Mouse (Mus musculus): Measurements from ENCODE around the gene Pappa. TPM values are rescaled to one million over a fixed set of nuclear protein-coding genes. Genes with fewer than 3 reads are reported as not detected.

Gene Pappa
- polyA plus RNA-seq, 1 experiment from 2014 or later = 1.7 TPM

DNA sequence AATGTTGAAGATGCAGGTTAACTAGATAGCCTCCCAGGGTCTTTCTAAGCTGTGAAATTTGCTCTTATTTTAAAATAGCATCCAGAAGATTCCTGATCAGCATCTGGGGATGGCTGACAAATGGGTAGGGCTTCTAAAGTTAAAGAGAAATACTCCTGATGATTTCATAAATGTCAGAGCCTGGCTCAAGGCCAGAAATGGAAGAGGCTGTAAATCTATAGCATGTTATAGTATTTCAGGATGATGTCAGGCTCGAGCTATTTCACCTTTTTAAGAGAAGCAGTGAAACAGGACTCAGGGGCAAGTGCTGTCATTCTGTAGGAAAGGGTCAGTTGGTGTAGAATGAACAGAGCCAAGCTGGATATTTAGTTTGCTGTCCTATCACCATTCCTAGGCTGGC lies 54.2 kb downstream of the Pappa start:
- Histone ChIP-seq H3K4me2 (replicated peaks) (no peak overlapping the region), H3K4me3 (no peak overlapping the region), H3K36me3 (no peaks in the 10 kb centered on the region), H3K27me3 (no peaks in the 10 kb centered on the region), H3K27ac (no peak overlapping the region), H3K4me1 (0 out of 2 replicates have a peak, but pooled peaks cover 4% of the 10 kb centered on the region), H3K9ac (no peak overlapping the region), H3K9me3 (no peaks in the 10 kb centered on the region)
- 36% methylated on average over 1 of the region's 1 CpGs for WGBS
- ATAC-seq (ENCODE audit: insufficient number of reproducible peaks, insufficient read depth, low FRiP score, low TSS enrichment) = no peak

DNA sequence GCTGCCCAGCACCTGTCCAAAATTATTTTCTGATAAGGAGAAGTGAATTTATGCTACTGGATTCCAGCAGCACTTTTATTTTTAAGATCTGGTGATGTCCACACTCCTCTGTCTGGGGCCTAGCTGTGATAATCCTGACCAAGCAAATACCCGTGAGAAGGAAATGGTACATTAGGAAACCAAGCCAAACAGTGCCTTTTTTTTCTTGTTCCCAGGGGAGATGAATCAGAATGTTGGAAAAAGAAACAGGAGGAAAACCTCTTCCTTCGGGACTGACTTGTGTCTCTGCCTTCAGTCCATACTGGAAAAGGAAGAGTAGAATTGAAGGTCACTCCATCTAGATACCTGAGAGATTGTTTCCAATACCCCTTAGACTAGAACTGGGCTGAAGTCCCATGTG lies 63.3 kb downstream of the Pappa start:
- H3K9ac ChIP-seq = no peak overlapping the region
- H3K27me3 ChIP-seq = no peaks in the 10 kb centered on the region
- no peaks in the 10 kb centered on the region for H3K9me3 ChIP-seq
- no peaks in the 10 kb centered on the region for H3K4me1 ChIP-seq
- H3K4me2 ChIP-seq (replicated peaks) = no peak overlapping the region
- no peaks in the 10 kb centered on the region for H3K36me3 ChIP-seq
- no peak for ATAC-seq (ENCODE audit: insufficient number of reproducible peaks, insufficient read depth, low FRiP score, low TSS enrichment)
- WGBS = 65% methylated on average over 2 of the region's 2 CpGs
- no peak overlapping the region for H3K27ac ChIP-seq
- H3K4me3 ChIP-seq = no peak overlapping the region

DNA sequence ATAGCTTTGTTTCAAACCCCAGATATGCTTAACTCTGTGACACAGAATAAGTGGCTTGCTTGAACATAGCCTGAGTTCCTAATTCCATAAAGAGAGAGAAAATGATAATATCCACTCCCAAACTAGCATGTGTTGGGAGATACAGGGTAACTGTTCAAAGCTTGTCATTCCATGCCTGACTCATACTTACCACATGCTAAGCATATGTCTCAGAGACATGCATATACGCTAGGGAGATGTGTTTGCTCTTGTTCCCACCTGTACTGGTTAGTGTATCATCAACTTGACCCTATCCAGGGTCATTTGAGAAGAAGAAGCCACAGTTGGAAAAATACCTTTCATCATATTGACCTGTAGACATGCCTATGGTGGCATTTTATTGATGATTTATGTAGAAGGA lies 63.7 kb downstream of the Pappa start:
- Histone ChIP-seq H3K27me3 (no peaks in the 10 kb centered on the region), H3K27ac (no peak overlapping the region), H3K9me3 (no peaks in the 10 kb centered on the region), H3K4me3 (no peak overlapping the region), H3K4me2 (replicated peaks) (no peak overlapping the region), H3K36me3 (no peaks in the 10 kb centered on the region), H3K4me1 (no peaks in the 10 kb centered on the region), H3K9ac (no peak overlapping the region)
- no peak for ATAC-seq (ENCODE audit: insufficient number of reproducible peaks, insufficient read depth, low FRiP score, low TSS enrichment)
- 86% methylated on average over 1 of the region's 1 CpGs for WGBS

DNA sequence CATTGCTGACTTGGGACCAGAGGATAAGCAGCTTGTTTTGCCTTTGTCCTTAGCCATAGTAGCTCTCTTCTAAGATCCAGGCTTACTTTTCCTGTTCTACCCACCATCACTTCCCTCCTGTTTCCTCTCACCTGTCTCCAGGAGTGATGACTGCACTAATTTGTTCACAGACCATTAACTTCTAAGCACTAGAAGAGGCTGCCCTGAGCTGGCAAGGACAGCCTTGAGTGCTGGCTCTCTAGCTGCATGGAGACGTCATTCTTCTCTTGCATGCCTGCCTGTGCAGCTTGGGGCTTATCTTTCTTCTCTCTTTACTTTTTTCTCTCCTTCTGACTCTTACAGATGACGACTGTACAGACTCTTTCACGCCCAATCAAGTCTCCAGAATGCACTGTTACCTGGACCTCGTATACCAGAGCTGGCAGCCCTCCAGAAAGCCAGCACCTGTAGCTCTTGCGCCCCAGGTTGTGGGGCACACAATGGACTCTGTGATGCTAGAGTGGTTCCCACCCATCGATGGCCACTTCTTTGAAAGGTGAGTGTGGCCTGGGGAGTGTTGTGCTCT lies 65.0 kb downstream of the Pappa start:
- H3K27ac ChIP-seq = no peak overlapping the region
- H3K36me3 ChIP-seq = no peaks in the 10 kb centered on the region
- no peak for ATAC-seq (ENCODE audit: insufficient number of reproducible peaks, insufficient read depth, low FRiP score, low TSS enrichment)
- H3K27me3 ChIP-seq = no peaks in the 10 kb centered on the region
- 0 out of 2 replicates have a peak, but pooled peaks cover 2% of the 10 kb centered on the region for H3K4me1 ChIP-seq
- no peak overlapping the region for H3K9ac ChIP-seq
- WGBS = 74% methylated on average over 6 of the region's 6 CpGs
- H3K4me3 ChIP-seq = no peak overlapping the region
- H3K9me3 ChIP-seq = no peaks in the 10 kb centered on the region
- no peak overlapping the region for H3K4me2 ChIP-seq (replicated peaks)

DNA sequence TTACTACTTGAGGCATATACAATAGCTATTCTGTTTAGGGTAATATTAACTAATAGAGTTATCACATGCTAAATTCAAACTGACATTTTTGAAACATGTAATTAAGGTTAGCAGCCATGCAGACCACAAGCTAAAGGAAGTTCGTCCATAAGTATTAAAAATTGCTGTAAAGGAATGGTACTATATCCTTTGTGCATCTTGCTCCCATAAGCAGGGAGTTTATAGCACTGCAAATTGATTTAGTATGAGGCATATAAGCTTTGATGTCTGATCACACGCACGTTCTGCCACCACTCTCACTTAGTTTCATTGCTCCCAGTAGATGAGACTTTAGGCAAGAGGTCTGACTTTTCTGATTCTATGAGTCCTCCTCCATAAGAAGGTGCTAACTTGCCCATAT lies 68.8 kb downstream of the Pappa start:
- H3K36me3 ChIP-seq = no peaks in the 10 kb centered on the region
- H3K9me3 ChIP-seq = no peaks in the 10 kb centered on the region
- no peak overlapping the region for H3K27ac ChIP-seq
- no peak overlapping the region for H3K4me2 ChIP-seq (replicated peaks)
- H3K27me3 ChIP-seq = no peaks in the 10 kb centered on the region
- ATAC-seq (ENCODE audit: insufficient number of reproducible peaks, insufficient read depth, low FRiP score, low TSS enrichment) = no peak
- WGBS = 48% methylated on average over 3 of the region's 3 CpGs
- no peak overlapping the region for H3K9ac ChIP-seq
- H3K4me3 ChIP-seq = no peak overlapping the region
- 0 out of 2 replicates have a peak, but pooled peaks cover 2% of the 10 kb centered on the region for H3K4me1 ChIP-seq

DNA sequence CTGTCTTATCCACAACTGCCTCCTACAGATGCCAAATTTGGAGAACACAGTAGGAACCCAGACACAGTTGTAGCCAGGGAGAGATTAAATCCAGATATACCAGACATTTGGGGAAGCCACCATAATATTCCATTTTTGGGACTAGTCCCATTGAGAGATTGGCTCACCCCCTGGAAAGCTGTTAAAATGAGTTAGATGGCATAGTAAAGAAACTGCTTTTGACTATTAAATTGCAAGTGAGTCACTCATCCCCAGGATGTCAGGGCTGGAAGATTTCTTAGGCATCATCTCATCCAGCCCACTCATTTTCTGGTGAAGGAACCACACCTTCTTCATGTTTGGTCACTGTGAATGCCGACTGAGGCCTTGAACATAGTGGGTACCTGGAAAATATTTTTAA lies 72.0 kb downstream of the Pappa start:
- H3K27me3 ChIP-seq = no peaks in the 10 kb centered on the region
- H3K9ac ChIP-seq = no peak overlapping the region
- 0 out of 2 replicates have a peak, but pooled peaks cover 2% of the 10 kb centered on the region for H3K4me1 ChIP-seq
- WGBS = 94% methylated on average over 1 of the region's 1 CpGs
- no peaks in the 10 kb centered on the region for H3K36me3 ChIP-seq
- H3K9me3 ChIP-seq = no peaks in the 10 kb centered on the region
- ATAC-seq (ENCODE audit: insufficient number of reproducible peaks, insufficient read depth, low FRiP score, low TSS enrichment) = no peak
- H3K27ac ChIP-seq = no peak overlapping the region
- no peak overlapping the region for H3K4me2 ChIP-seq (replicated peaks)
- no peak overlapping the region for H3K4me3 ChIP-seq

DNA sequence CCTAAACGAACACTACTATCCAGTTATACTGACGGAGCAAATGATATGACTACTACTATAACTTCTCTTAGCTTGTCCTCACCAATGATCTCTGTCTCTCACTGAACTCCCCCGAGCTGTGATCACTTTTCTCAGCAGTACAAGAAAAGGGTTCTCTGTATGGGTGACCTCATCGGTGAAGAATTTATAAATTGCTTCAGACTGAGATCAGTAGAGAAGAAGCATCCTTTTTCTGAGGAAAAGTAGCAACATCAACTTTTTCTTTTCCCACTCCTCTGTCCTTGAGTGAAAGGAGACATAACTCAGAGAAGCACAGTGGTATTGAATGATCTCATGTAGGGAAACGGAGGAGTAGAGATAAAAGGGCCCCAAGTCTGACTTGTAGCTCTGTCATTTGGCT lies 79.7 kb downstream of the Pappa start:
- no peaks in the 10 kb centered on the region for H3K27me3 ChIP-seq
- H3K4me1 ChIP-seq = no peaks in the 10 kb centered on the region
- H3K9me3 ChIP-seq = no peaks in the 10 kb centered on the region
- no peaks in the 10 kb centered on the region for H3K36me3 ChIP-seq
- H3K27ac ChIP-seq = no peak overlapping the region
- WGBS = 82% methylated on average over 5 of the region's 5 CpGs
- no peak overlapping the region for H3K4me3 ChIP-seq
- no peak overlapping the region for H3K4me2 ChIP-seq (replicated peaks)
- no peak for ATAC-seq (ENCODE audit: insufficient number of reproducible peaks, insufficient read depth, low FRiP score, low TSS enrichment)
- H3K9ac ChIP-seq = no peak overlapping the region

DNA sequence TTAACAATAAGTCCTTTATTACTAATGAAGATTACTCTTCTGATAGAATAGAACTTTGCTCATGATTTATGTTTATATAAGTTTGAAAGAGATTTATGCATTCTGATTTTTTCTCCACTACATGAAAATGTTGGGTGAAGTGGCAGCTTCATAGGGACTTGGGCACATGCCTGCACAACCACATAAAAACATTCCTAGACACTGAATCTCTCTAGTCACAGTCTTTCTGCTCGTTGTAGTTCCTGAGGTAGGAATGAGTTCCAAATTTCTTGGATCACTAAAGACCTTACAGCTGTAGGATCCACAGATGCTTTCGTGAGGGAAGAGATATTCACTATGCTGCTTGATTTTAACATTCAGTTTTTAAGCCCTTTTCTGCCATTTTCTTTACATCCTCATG lies 81.5 kb downstream of the Pappa start:
- no peak for ATAC-seq (ENCODE audit: insufficient number of reproducible peaks, insufficient read depth, low FRiP score, low TSS enrichment)
- H3K36me3 ChIP-seq = no peaks in the 10 kb centered on the region
- no peaks in the 10 kb centered on the region for H3K27me3 ChIP-seq
- no peaks in the 10 kb centered on the region for H3K9me3 ChIP-seq
- no peak overlapping the region for H3K27ac ChIP-seq
- no peak overlapping the region for H3K4me3 ChIP-seq
- H3K4me2 ChIP-seq (replicated peaks) = no peak overlapping the region
- WGBS = 78% methylated on average over 2 of the region's 2 CpGs
- no peaks in the 10 kb centered on the region for H3K4me1 ChIP-seq
- H3K9ac ChIP-seq = no peak overlapping the region

DNA sequence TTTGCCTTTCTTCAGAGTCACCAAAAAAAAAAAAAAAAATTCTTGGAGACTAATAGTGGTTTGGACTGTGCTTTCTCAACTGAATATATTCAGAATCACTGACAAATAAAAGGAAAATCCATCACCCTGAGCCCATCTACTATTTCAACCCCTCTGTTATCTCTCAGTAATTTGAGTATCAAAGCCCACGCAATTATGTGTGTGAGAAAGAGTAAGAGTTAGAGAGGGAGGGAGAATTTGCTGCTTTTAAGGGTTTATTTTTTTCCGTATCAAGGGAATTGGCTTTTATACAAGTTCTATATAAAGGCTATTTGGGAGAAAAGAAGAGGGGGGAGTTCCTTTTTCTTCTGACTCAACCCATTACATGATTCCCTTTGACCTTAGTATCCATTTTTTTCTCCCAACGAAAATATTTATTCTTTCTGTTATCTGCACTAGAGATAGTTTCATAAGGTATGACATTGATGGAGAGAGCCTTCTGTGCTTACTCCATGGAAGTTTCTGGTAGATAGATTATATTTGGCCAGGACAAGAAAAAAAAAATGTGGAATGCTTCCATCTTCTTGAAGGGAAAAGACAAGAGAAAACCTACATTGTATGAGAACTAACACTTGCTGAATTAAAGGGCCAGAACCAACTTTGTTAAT lies 85.5 kb downstream of the Pappa start:
- no peaks in the 10 kb centered on the region for H3K36me3 ChIP-seq
- no peaks in the 10 kb centered on the region for H3K9me3 ChIP-seq
- H3K9ac ChIP-seq = no peak overlapping the region
- no peak overlapping the region for H3K4me3 ChIP-seq
- ATAC-seq (ENCODE audit: insufficient number of reproducible peaks, insufficient read depth, low FRiP score, low TSS enrichment) = no peak
- H3K4me1 ChIP-seq = no peaks in the 10 kb centered on the region
- WGBS = 73% methylated on average over 3 of the region's 3 CpGs
- H3K4me2 ChIP-seq (replicated peaks) = no peak overlapping the region
- H3K27me3 ChIP-seq = no peaks in the 10 kb centered on the region
- H3K27ac ChIP-seq = no peak overlapping the region

DNA sequence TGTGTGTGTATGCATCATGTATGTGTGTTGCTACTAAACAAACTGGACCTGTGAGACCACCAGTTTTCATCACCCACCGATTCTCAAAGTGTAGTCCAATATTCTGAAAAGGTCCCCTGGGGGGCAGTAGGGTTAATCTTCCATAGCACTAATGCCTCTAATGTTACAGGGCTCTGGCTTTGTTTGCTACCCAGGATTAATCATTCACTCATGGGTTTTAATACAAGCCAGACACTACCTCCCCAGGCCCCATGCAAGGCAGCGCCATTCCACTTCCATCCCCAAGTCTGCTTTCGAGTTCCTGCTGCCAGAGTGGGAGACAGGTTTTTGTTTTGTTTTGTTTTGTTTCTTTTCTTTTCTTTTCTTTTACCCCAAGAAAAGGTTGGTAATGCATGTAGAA lies 92.7 kb downstream of the Pappa start:
- WGBS = 17% methylated on average over 3 of the region's 3 CpGs
- Histone ChIP-seq H3K9me3 (no peaks in the 10 kb centered on the region), H3K4me1 (peaks cover 12% of the 10 kb centered on the region), H3K27ac (no peak overlapping the region), H3K4me2 (replicated peaks) (no peak overlapping the region), H3K36me3 (no peaks in the 10 kb centered on the region), H3K27me3 (no peaks in the 10 kb centered on the region), H3K9ac (no peak overlapping the region), H3K4me3 (no peak overlapping the region)
- ATAC-seq (ENCODE audit: insufficient number of reproducible peaks, insufficient read depth, low FRiP score, low TSS enrichment) = no peak

DNA sequence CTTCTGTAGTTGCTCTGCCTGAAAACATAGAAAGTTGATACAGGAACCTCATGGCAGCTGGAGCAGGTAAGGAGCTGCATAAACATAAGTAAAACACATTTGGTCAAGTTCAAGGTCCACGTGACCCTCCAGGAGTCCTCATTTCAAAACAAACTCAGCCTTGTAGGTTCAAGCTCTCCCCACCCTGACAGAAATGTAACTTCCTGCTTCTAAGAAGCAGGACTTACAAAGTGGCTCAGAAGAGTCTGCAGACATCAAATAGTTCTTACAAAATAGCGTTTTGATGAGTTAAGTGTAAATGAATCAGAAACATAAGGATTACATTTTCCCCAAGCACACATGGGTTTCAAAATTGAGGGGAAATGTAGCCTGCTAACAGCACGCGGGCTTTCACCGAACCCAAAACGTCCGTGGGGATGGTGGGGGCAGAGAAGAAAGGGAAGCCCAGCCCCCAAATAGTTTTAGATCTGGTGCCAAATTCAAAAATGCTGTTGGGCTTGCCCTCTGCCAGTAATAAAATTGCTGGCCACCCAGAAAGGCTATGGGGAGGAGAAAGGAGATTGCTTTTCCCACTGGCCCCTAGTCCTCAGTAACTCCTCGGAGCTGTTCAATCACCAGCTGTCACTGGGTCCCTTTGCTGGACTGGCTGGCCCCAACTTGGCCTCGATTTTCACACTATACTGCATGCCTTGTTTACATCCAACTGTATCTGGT lies 93.8 kb downstream of the Pappa start:
- 17% methylated on average over 9 of the region's 9 CpGs for WGBS
- peak overlapping the region; percentile 37 for H3K4me2 ChIP-seq (replicated peaks)
- H3K27me3 ChIP-seq = no peaks in the 10 kb centered on the region
- 0 out of 2 replicates have a peak, but pooled peaks have one; percentile 56 for ATAC-seq (ENCODE audit: insufficient number of reproducible peaks, insufficient read depth, low FRiP score, low TSS enrichment)
- no peaks in the 10 kb centered on the region for H3K9me3 ChIP-seq
- no peak overlapping the region for H3K4me3 ChIP-seq
- H3K36me3 ChIP-seq = no peaks in the 10 kb centered on the region
- H3K4me1 ChIP-seq = peaks cover 12% of the 10 kb centered on the region
- peak overlapping the region; percentile 54 for H3K27ac ChIP-seq
- H3K9ac ChIP-seq = no peak overlapping the region; the same call in 1 of the 2 replicates

DNA sequence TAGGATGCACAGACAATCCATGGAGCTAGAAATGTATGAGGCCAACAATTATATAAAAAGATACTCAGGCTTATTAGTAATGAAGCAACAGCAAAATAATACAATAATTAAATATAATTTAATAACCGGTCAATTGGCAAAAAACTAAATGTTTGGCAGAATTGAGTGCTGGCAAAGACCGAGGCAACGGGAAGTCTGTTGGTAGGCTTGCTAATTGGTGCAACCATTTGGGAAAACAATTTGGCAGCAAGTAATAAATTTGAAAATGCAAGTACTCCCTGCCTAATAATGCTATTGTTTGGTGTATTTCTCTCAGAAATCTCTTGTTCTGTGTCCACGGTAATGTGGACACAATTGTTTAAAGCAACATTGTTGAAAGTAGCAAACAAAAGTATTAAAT lies 99.9 kb downstream of the Pappa start:
- H3K4me2 ChIP-seq (replicated peaks) = no peak overlapping the region
- no peak overlapping the region for H3K27ac ChIP-seq
- no peaks in the 10 kb centered on the region for H3K36me3 ChIP-seq
- H3K9ac ChIP-seq = no peak overlapping the region
- H3K4me1 ChIP-seq = no peaks in the 10 kb centered on the region
- no peak overlapping the region for H3K4me3 ChIP-seq
- WGBS = 89% methylated on average over 4 of the region's 4 CpGs
- ATAC-seq (ENCODE audit: insufficient number of reproducible peaks, insufficient read depth, low FRiP score, low TSS enrichment) = no peak
- no peaks in the 10 kb centered on the region for H3K27me3 ChIP-seq
- no peaks in the 10 kb centered on the region for H3K9me3 ChIP-seq

Measured in embryonic facial prominence, embryonic 12.5 days (tissue).